Mouse (Mus musculus) midbrain, embryonic 10.5 days (tissue): ENCODE measurements at regions not wholly inside any gene's neighbourhood (a gene's known extent, or its start where the extent isn't known, plus 50 kb on each side); places are given as distances from the start of the nearest gene placed in this dataset.

Experiments
- DNase-seq: peaks from one replicate; pipeline ENCODE4 v3.0.0-alpha.2; 2017; ENCODE audit warnings: low spot score
- H3K27ac ChIP-seq: fragments of 300-500 bp; sonication (generic); replicated peaks from 2 replicates; pipeline ENCODE4 v1.5.1; 2016; ENCODE audit warnings: mild to moderate bottlenecking
- H3K27me3 ChIP-seq: fragments of 300-500 bp; sonication (generic); 2 replicates; pipeline ENCODE4 v1.6.1; 2016; ENCODE audit warnings: low read depth, mild to moderate bottlenecking; ENCODE audit not compliant: poor library complexity, severe bottlenecking
- H3K36me3 ChIP-seq: fragments of 300-500 bp; sonication (generic); 2 replicates; pipeline ENCODE4 v1.6.1; 2016; ENCODE audit warnings: mild to moderate bottlenecking, moderate library complexity
- H3K4me1 ChIP-seq: fragments of 300-500 bp; sonication (generic); 2 replicates; pipeline ENCODE4 v1.6.1; 2016
- H3K4me3 ChIP-seq: fragments of 300-500 bp; sonication (generic); 2 replicates; pipeline ENCODE4 v1.5.1; 2016; ENCODE audit warnings: mild to moderate bottlenecking, moderate library complexity
- H3K9me3 ChIP-seq: fragments of 300-500 bp; sonication (generic); replicated peaks from 2 replicates; pipeline ENCODE4 v1.6.1; 2016; ENCODE audit warnings: mild to moderate bottlenecking
- WGBS: fragments of 180-500 bp; shearing (Covaris S2); methylation state at CpG from one replicate; pipeline ENCODE4 v1.1.7; 2016; 5-methylcytosine and 5-hydroxymethylcytosine counted together

- H3K9me3 ChIP-seq: no peaks in the 10 kb centered on the region
- WGBS: 94% methylated on average over 4 of the region's 4 CpGs
- H3K4me3 ChIP-seq: no peak overlapping the region
- DNase-seq: no peak
- no peaks in the 10 kb centered on the region for H3K27me3 ChIP-seq
- H3K27ac ChIP-seq: no peak overlapping the region
- H3K36me3 ChIP-seq: no peaks in the 10 kb centered on the region
- peaks cover 2% of the 10 kb centered on the region; the same call in 1 of the 2 replicates for H3K4me1 ChIP-seq
Measured at GRCm38 (mm10) chr12:25362771-25363170, 265.8 kb upstream of the Id2 start.

DNA sequence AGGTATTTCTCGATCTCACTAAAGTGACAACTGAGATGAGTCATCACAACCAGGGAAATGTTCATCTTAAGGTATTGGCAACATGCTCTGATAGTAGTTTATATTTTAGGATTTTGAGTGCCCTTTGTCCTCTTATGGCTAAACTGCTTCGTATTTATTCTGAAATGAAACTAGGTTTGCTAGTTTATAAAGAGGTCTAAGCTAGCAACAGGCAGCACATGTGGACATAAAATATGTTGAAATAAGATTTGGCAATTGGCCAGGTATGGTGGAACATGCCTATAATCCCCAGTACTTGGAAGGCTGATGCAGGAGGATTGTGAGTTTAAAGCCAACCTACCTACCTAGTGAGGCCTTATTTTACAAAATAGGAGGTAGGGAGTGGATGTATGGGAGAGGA lies 263.8 kb upstream of the Id2 start:
- Histone ChIP-seq H3K27me3 (no peaks in the 10 kb centered on the region), H3K4me1 (0 out of 2 replicates have a peak, but pooled peaks cover 2% of the 10 kb centered on the region), H3K27ac (no peak overlapping the region), H3K4me3 (no peak overlapping the region), H3K36me3 (no peaks in the 10 kb centered on the region), H3K9me3 (no peaks in the 10 kb centered on the region)
- WGBS: 90% methylated on average over 2 of the region's 2 CpGs
- no peak for DNase-seq

DNA sequence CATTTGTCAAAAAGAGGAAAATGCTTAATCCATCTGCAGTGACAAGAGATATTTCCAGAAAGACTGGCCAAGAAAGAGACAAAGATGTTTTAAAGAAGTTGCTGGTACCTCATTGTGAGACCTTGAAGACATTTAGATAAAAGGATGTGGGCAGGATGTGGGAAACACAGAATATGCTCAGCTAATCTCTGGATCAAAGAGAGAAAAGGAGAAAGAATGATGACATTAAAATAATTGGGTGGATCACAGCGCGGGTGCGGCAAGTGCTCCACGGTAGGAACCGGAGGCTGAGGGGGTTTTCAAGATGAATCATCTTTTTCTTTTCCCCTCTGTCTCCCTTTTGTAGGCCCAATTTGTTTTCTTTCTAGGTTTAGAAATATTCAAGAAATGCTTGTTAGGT lies 263.0 kb upstream of the Id2 start:
- H3K27ac ChIP-seq: no peak overlapping the region
- no peaks in the 10 kb centered on the region for H3K36me3 ChIP-seq
- H3K4me3 ChIP-seq: no peak overlapping the region
- 0 out of 2 replicates have a peak, but pooled peaks cover under 1% of the 10 kb centered on the region for H3K4me1 ChIP-seq
- H3K27me3 ChIP-seq: no peaks in the 10 kb centered on the region
- WGBS: 99% methylated on average over 5 of the region's 5 CpGs
- no peaks in the 10 kb centered on the region for H3K9me3 ChIP-seq
- no peak for DNase-seq

DNA sequence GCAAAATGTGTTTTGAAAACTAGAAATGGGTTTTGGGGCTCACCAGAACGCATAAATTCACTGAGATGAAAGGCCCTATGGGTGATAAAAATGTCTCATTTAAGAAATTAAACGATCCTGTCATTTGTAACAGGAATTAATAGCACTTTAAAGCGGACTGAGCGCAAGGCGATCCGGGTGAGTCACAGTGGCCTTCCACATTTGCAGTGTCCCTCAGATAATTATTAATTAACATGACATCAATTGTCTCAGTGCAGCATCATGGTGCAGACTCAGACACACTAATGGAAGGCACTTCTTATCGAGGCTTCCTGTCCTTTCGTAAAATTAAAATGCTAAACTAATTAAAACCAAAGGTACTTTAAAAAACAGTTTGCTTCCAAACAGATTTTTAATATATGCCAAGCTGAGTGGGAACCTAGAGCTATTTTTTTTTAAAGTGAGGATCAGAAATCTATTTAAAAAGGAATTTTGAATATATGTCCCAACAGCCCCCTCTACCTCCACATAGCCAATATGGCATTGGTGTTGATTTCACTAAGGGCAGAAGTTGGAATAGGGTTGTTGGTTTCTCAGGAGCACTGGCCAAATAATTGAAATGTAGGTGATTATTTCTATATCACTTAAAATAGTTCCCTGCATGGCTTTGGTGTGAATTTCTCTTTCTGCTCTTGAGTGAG lies 262.0 kb upstream of the Id2 start:
- Histone ChIP-seq H3K27ac (no peak overlapping the region), H3K36me3 (no peaks in the 10 kb centered on the region), H3K27me3 (no peaks in the 10 kb centered on the region), H3K4me1 (no peaks in the 10 kb centered on the region), H3K4me3 (no peak overlapping the region), H3K9me3 (no peaks in the 10 kb centered on the region)
- DNase-seq: no peak
- WGBS: 93% methylated on average over 8 of the region's 8 CpGs

GRCm38 (mm10) chr12:25356774-25357173 lies 259.8 kb upstream of the Id2 start:
- no peak overlapping the region for H3K27ac ChIP-seq
- no peaks in the 10 kb centered on the region for H3K27me3 ChIP-seq
- H3K9me3 ChIP-seq: no peaks in the 10 kb centered on the region
- no peaks in the 10 kb centered on the region for H3K4me1 ChIP-seq
- 85% methylated on average over 2 of the region's 2 CpGs for WGBS
- no peaks in the 10 kb centered on the region for H3K36me3 ChIP-seq
- no peak overlapping the region for H3K4me3 ChIP-seq
- no peak for DNase-seq

GRCm38 (mm10) chr12:25355217-25355616 lies 258.3 kb upstream of the Id2 start:
- 82% methylated on average over 1 of the region's 1 CpGs for WGBS
- H3K36me3 ChIP-seq: no peaks in the 10 kb centered on the region
- no peak for DNase-seq
- H3K9me3 ChIP-seq: no peaks in the 10 kb centered on the region
- no peak overlapping the region for H3K27ac ChIP-seq
- no peak overlapping the region for H3K4me3 ChIP-seq
- H3K4me1 ChIP-seq: no peaks in the 10 kb centered on the region
- H3K27me3 ChIP-seq: no peaks in the 10 kb centered on the region

DNA sequence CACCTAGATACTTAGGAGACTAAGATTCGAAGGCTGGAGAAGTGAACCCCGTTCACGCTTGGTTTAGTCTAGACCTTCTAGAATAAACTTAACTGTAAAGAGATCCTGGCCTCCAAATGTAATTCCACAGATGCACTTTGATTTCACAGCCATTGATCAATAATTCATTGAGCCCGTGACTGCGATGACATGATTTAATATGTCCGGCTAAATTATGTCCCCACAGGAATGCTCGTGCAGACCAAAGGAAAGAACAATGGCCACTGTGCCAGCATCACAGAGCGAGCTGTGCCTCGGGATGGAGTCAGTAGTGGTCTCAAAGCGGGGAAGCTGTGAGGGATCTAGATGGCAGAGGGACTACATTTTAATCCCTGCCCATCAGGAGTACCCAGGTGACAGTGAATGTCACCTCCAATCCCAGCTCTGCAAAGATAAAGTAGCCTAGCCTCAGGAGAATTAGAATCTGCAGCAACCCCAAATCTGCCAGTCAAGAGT lies 256.5 kb upstream of the Id2 start:
- DNase-seq: no peak
- Histone ChIP-seq H3K9me3 (no peaks in the 10 kb centered on the region), H3K27me3 (no peaks in the 10 kb centered on the region), H3K27ac (no peak overlapping the region), H3K36me3 (no peaks in the 10 kb centered on the region), H3K4me1 (no peaks in the 10 kb centered on the region), H3K4me3 (no peak overlapping the region)
- WGBS: 91% methylated on average over 10 of the region's 10 CpGs

- Histone ChIP-seq H3K36me3 (no peaks in the 10 kb centered on the region), H3K9me3 (no peaks in the 10 kb centered on the region), H3K4me1 (0 out of 2 replicates have a peak, but pooled peaks cover 3% of the 10 kb centered on the region), H3K27me3 (no peaks in the 10 kb centered on the region), H3K27ac (no peak overlapping the region), H3K4me3 (no peak overlapping the region)
- DNase-seq: no peak
Measured at GRCm38 (mm10) chr12:25352160-25352559, 255.2 kb upstream of the Id2 start.

GRCm38 (mm10) chr12:25344354-25344753 lies 247.4 kb upstream of the Id2 start:
- DNase-seq: no peak
- no peak overlapping the region for H3K27ac ChIP-seq
- H3K4me1 ChIP-seq: 0 out of 2 replicates have a peak, but pooled peaks cover 6% of the 10 kb centered on the region
- H3K9me3 ChIP-seq: no peaks in the 10 kb centered on the region
- no peaks in the 10 kb centered on the region for H3K27me3 ChIP-seq
- WGBS: 90% methylated on average over 17 of the region's 17 CpGs
- H3K4me3 ChIP-seq: no peak overlapping the region
- H3K36me3 ChIP-seq: no peaks in the 10 kb centered on the region

GRCm38 (mm10) chr12:25338771-25339170 lies 241.8 kb upstream of the Id2 start:
- WGBS: 79% methylated on average over 1 of the region's 1 CpGs
- H3K4me3 ChIP-seq: no peak overlapping the region

GRCm38 (mm10) chr12:25335930-25336329 lies 239.0 kb upstream of the Id2 start:
- no peak overlapping the region for H3K4me3 ChIP-seq
- 53% methylated on average over 2 of the region's 2 CpGs for WGBS
- H3K4me1 ChIP-seq: peaks cover 5% of the 10 kb centered on the region; the same call in 1 of the 2 replicates
- 0 out of 2 replicates have a peak overlapping the region, but pooled peaks have one; percentile 33 for H3K27ac ChIP-seq
- no peaks in the 10 kb centered on the region for H3K27me3 ChIP-seq
- no peak for DNase-seq
- no peaks in the 10 kb centered on the region for H3K9me3 ChIP-seq
- H3K36me3 ChIP-seq: no peaks in the 10 kb centered on the region

More at GRCm38 (mm10) chr12:25338771-25339170, 241.8 kb upstream of the Id2 start:
- Histone ChIP-seq H3K4me1 (peaks cover 2% of the 10 kb centered on the region; the same call in 1 of the 2 replicates), H3K36me3 (no peaks in the 10 kb centered on the region), H3K9me3 (no peaks in the 10 kb centered on the region), H3K27me3 (no peaks in the 10 kb centered on the region), H3K27ac (no peak overlapping the region)
- no peak for DNase-seq

DNA sequence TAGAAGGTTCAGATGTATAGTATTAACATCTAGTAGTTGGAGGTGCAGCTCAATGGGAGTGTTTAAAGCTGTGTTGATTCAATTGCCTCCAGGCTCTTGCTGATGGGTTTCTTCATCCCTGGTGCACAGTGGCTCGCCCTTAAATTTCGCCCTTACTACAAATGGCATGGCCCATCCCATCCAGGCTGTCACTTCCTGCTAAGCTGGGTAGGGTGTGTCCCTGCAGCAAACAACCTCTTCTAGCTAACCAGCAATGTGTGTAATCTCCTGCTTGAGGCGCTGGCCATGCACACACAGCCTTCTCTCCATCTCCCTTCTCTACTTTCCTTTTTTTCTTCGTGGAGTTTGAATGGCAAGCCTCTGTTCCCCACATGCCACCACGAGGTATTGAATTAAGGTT lies 238.1 kb upstream of the Id2 start:
- Histone ChIP-seq H3K9me3 (no peaks in the 10 kb centered on the region), H3K27me3 (no peaks in the 10 kb centered on the region), H3K4me1 (peaks cover 5% of the 10 kb centered on the region; the same call in 1 of the 2 replicates), H3K4me3 (no peak overlapping the region), H3K36me3 (no peaks in the 10 kb centered on the region), H3K27ac (no peak overlapping the region)
- DNase-seq: no peak
- 88% methylated on average over 5 of the region's 5 CpGs for WGBS

DNA sequence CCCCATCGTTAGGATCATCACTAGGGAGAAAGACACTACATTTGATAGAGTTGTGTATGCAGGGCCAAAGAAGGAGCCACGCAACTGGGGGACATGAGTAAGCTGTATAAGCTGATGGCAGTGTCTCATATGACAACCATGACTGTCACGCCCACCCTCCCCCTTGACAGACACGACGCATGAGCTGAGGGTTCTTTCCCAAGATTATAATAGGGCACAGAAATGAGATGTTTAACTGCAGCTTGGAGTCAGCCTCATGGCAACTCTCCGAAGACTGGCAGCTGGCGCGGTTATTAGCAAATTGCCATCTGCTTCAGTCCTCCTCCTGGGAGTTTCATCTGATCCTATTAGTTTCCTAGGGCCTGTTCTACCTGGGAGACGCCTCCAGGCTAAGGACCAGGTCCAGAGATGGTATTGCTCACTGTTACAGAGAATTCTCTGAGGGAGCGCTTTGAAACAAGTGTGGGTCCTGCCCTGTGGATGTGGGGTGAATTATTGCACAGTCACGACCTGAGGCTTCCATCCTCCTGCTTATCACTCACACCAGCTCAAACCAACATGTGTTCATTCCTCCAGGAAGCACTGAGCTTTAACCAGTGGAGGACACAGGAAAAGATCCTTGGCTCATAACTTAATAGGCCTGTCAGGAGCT lies 235.6 kb upstream of the Id2 start:
- Histone ChIP-seq H3K27ac (0 out of 2 replicates have a peak overlapping the region, but pooled peaks have one; percentile 23), H3K9me3 (no peaks in the 10 kb centered on the region), H3K27me3 (no peaks in the 10 kb centered on the region), H3K4me3 (no peak overlapping the region), H3K4me1 (0 out of 2 replicates have a peak, but pooled peaks cover 7% of the 10 kb centered on the region), H3K36me3 (no peaks in the 10 kb centered on the region)
- no peak for DNase-seq
- WGBS: 89% methylated on average over 11 of the region's 11 CpGs
